Mouse (Mus musculus) cerebellum, adult 2 months (tissue): Measurements from ENCODE around the gene S100a6.

Experiments
- CTCF ChIP-seq: fragments of 200-500 bp; IDR thresholded peaks from 2 replicates; pipeline ENCODE4 v1.5.1; 2011; ENCODE audit warnings: low read depth, mild to moderate bottlenecking, control low read depth, low read length, moderate library complexity, borderline replicate concordance; ENCODE audit not compliant: insufficient read depth
- POLR2A ChIP-seq: fragments of 200-500 bp; IDR thresholded peaks from 2 replicates; pipeline ENCODE4 v1.6.1; 2011; ENCODE audit warnings: low read length, control low read depth, borderline replicate concordance; ENCODE audit not compliant: insufficient read depth

- no peak for TF ChIP-seq POLR2A
- TF ChIP-seq CTCF = no peak
These were observed 41.0 kb downstream of the S100a6 start, which contains the start of gene S100a7a for GRCm38 (mm10) chr3:90653717-90654116.
